Mouse (Mus musculus) forebrain, embryonic 13.5 days (tissue): ENCODE measurements around the gene Cryge. TPM values are rescaled to one million over a fixed set of nuclear protein-coding genes. Genes with fewer than 3 reads are reported as not detected.

Experiments used
- ATAC-seq: fragments of 200-750 bp; cut with Nextera tagmentation; 2 replicates; pipeline ENCODE4 v1.8.0; 2017
- H3K27ac ChIP-seq: fragments of 300-500 bp; sonication (generic); 2 replicates; pipeline ENCODE4 v1.5.1; 2015; ENCODE audit warnings: inconsistent platforms, mild to moderate bottlenecking, moderate library complexity
- H3K27me3 ChIP-seq: fragments of 300-500 bp; sonication (generic); 2 replicates; pipeline ENCODE4 v1.6.1; 2015; ENCODE audit warnings: mild to moderate bottlenecking, inconsistent platforms
- H3K36me3 ChIP-seq: fragments of 300-500 bp; sonication (generic); 2 replicates; pipeline ENCODE4 v1.6.1; 2015; ENCODE audit warnings: mild to moderate bottlenecking, inconsistent platforms; ENCODE audit not compliant: poor library complexity, severe bottlenecking
- H3K4me1 ChIP-seq: fragments of 300-500 bp; sonication (generic); 2 replicates; pipeline ENCODE4 v1.6.1; 2015; ENCODE audit warnings: inconsistent platforms
- H3K4me2 ChIP-seq: fragments of 300-500 bp; sonication (generic); 2 replicates; pipeline ENCODE4 v1.6.1; 2015; ENCODE audit warnings: inconsistent platforms, mild to moderate bottlenecking, moderate library complexity
- H3K4me3 ChIP-seq: fragments of 300-500 bp; sonication (generic); 2 replicates; pipeline ENCODE4 v1.5.1; 2015; ENCODE audit warnings: mild to moderate bottlenecking, inconsistent platforms
- H3K9ac ChIP-seq: fragments of 300-500 bp; sonication (generic); 2 replicates; pipeline ENCODE4 v1.6.1; 2015; ENCODE audit warnings: mild to moderate bottlenecking, inconsistent platforms
- H3K9me3 ChIP-seq: fragments of 300-500 bp; sonication (generic); replicated peaks from 2 replicates; pipeline ENCODE4 v1.6.1; 2016; ENCODE audit warnings: inconsistent platforms
- WGBS: fragments of 180-500 bp; shearing (Covaris S2); methylation state at CpG from one replicate; pipeline ENCODE4 v1.1.7; 2015; 5-methylcytosine and 5-hydroxymethylcytosine counted together
- polyA plus RNA-seq: library from polyadenylated mRNA; unstranded; fragments of >200 nt; fragmentation: Nextera tagmentation; extraction: Ambion mirVana; gene quantifications from 2 replicates; pipeline ENCODE4 v1.2.1, GENCODE M21; 2015

Gene Cryge
- polyA plus RNA-seq, 1 experiment from 2014 or later = not detected

DNA sequence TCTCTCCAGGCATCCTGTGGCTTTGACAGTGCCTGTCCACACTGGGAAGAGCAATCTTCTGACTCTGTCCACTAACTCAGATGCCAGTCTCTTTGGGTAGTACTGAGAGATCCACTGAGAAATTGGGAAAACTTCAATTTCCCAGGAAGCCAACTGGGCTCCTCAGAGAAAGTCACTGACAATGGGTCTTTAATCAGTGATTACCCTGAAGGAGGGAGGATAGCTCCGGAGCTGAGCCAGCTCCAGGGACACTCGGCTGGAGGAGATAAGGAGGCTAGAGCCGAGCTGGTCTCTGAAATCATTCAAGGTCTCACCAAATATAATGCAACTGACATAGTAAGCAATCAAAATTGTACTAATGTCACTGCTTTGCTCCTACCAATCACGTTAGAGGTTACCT is 46.4 kb downstream of the Cryge start:
- H3K27ac ChIP-seq = no peak overlapping the region
- no peaks in the 10 kb centered on the region for H3K27me3 ChIP-seq
- 90% methylated on average over 4 of the region's 4 CpGs for WGBS
- no peak overlapping the region for H3K4me2 ChIP-seq
- no peaks in the 10 kb centered on the region for H3K36me3 ChIP-seq
- no peaks in the 10 kb centered on the region for H3K9me3 ChIP-seq
- no peak overlapping the region for H3K4me3 ChIP-seq
- H3K9ac ChIP-seq = no peak overlapping the region
- ATAC-seq = no peak
- no peaks in the 10 kb centered on the region for H3K4me1 ChIP-seq

Other genes with a start within 250 kb of the Cryge start
- gene Plekhm3, start 94.3 kb downstream of the Cryge start, polyA plus RNA-seq = 7.5 and 9.4 TPM in 2 replicates
- gene Akr1cl, start 18.4 kb downstream of the Cryge start, polyA plus RNA-seq = 0.10 TPM in 1 of 2 replicates, not detected in the other
- not detected in 2 replicates for gene Crygd, start 12.3 kb upstream of the Cryge start, polyA plus RNA-seq
- not detected in 2 replicates for gene Crygc, start 22.5 kb upstream of the Cryge start, polyA plus RNA-seq
- not detected in 2 replicates for gene Crygb, start 31.1 kb upstream of the Cryge start, polyA plus RNA-seq
- gene Cryga, start 52.2 kb upstream of the Cryge start, polyA plus RNA-seq = not detected in 2 replicates
- not detected in 2 replicates for gene Gm28845, start 68.4 kb upstream of the Cryge start, polyA plus RNA-seq
- gene D630023F18Rik, start 72.1 kb upstream of the Cryge start, polyA plus RNA-seq = 0.09 and 0.50 TPM in 2 replicates
- gene Idh1, start 135.4 kb upstream of the Cryge start, polyA plus RNA-seq = 399 and 431 TPM in 2 replicates
- gene Pikfyve, start 135.5 kb upstream of the Cryge start, polyA plus RNA-seq = 13.5 and 15.7 TPM in 2 replicates
- gene Pth2r, start 230.9 kb upstream of the Cryge start, polyA plus RNA-seq = 0.54 and 1.1 TPM in 2 replicates